Mouse (Mus musculus) bone marrow macrophage, adult 2 months (primary cell): ENCODE data around the gene Cpne4.

Source experiments
- CTCF ChIP-seq: IDR thresholded peaks from 2 replicates; pipeline ENCODE4 v1.5.1; 2012; ENCODE audit warnings: low read depth, mild to moderate bottlenecking, low read length, moderate library complexity
- POLR2A ChIP-seq: IDR thresholded peaks from 2 replicates; pipeline ENCODE4 v1.6.1; 2012; ENCODE audit warnings: mild to moderate bottlenecking, low read depth, low read length, borderline replicate concordance

DNA sequence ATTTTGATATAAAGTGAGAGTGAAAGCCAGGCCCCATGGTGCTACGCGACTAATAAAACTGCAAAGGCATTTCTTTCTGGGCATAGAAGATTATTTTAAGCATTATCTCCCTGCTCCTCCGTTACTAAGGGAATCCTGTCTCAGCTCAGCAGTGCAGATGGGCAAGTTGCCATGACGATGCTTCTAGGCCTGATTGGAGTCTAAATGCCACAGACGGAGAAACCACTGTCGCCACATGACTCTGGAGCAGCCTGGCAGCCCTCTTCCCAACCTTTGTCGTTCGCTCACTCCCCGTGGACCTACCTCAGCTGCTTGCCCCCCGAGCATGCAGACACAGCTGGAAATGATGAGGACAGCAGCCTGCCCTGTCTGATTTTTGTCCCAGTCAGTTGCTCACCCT lies 501.3 kb downstream of the Cpne4 start:
- TF ChIP-seq CTCF, result no peak
- no peak for TF ChIP-seq POLR2A
